Mouse (Mus musculus) small intestine, adult 2 months (tissue): ENCODE results near the gene Ap5s1.

Experiments
- CTCF ChIP-seq: fragments of 200-500 bp; IDR thresholded peaks from 2 replicates; pipeline ENCODE4 v1.5.1; 2012; ENCODE audit warnings: low read depth, mild to moderate bottlenecking, control low read depth, inconsistent platforms, low read length, moderate library complexity, mixed read lengths; ENCODE audit not compliant: insufficient replicate concordance, insufficient read length; ENCODE audit errors: extremely low read depth
- POLR2A ChIP-seq: fragments of 200-500 bp; IDR thresholded peaks from 2 replicates; pipeline ENCODE4 v1.6.1; 2012; ENCODE audit warnings: low read depth, mild to moderate bottlenecking, control low read depth, inconsistent platforms, low read length, moderate library complexity

DNA sequence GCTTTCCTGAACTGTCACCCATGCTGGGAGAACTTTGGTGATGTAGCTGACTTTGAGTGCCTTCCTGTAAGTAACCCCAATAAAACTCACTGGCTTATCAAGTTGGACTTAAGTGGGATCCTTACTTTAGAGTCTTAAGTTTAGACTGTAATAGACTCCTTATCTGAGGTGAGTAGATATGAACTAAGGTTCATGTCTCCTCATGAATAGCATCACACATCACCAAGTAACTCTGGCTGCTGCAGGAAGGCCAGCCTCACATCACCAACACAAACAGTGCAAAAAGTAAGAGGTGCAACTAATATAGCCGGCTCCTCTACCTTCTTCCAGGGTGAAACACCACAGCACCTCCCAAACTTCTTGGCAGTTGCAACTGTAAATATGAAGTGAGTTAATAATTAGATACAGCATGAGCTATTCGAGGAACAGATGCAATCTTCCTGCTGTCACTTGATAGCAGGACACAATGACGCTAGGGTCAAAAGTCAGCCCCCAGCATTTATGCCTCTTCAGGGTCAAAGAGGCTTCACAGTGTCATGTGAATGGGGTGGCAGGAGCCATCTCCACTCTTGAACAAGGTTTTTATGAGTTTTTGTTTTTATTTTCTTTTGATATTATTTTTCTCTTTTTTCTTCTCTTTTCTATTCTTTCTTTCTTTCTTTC lies 15.1 kb downstream of the Ap5s1 start:
- TF ChIP-seq CTCF (no peak), POLR2A (no peak)
